Mouse (Mus musculus) brain, embryonic 18.5 days (tissue): ENCODE measurements at regions not wholly inside any gene's neighbourhood (a gene's known extent, or its start where the extent isn't known, plus 50 kb on each side); places are given as distances from the start of the nearest gene placed in this dataset.
"Not testable (repeated sequence)": the region's sequence is repeated elsewhere in the genome, so short reads cannot be mapped to it uniquely, and the experiment has no call there.

Experiments
- DNase-seq: peaks from one replicate; pipeline ENCODE4 v3.0.0-alpha.2; 2012; ENCODE audit warnings: low read depth, low spot score

DNA sequence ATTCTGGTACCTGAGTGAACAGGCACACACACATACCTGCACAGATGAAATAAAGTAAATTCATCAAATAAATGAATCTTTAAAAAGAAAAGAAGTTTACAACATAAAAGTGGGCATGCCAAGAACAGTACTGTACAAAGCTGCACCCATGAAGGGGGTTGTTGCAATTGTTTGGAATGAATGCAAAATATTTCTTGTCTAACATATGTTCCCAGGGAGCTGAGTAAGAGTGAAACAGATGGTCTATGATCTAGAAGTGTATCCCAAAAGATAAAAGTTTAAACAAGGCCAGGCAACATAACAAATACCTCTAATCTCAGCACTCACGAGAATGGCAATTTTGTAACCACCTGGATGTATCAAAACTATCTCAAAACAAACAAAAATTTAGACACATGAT is 1685.5 kb upstream of the Dsel start:
- DNase-seq = no peak

GRCm38 (mm10) chr1:113539981-113540380 is 1675.3 kb upstream of the Dsel start:
- no peak for DNase-seq

- DNase-seq = no peak
Observed at GRCm38 (mm10) chr1:113530553-113530952, 1665.8 kb upstream of the Dsel start.

DNA sequence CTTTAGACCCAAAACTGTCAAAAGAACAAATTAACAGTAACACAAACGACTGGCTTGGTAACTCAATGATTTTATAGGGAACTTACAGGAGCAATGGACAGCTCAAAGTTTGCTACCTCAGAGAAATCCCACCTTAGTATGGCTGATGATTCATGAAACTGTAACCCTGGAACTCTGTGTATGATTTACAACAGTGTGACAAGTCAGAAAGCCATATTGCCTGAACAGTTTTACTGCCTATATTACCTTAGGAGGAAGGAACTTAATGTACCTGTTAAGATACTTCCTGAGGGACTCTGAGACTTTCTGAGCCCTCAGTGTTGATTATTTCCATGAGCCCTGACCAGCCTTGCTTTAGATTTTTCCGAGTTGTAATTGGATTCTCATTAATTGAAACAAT is 1631.3 kb upstream of the Dsel start:
- DNase-seq = no peak

GRCm38 (mm10) chr1:113490243-113491003 is 1625.7 kb upstream of the Dsel start:
- no peak for DNase-seq

DNA sequence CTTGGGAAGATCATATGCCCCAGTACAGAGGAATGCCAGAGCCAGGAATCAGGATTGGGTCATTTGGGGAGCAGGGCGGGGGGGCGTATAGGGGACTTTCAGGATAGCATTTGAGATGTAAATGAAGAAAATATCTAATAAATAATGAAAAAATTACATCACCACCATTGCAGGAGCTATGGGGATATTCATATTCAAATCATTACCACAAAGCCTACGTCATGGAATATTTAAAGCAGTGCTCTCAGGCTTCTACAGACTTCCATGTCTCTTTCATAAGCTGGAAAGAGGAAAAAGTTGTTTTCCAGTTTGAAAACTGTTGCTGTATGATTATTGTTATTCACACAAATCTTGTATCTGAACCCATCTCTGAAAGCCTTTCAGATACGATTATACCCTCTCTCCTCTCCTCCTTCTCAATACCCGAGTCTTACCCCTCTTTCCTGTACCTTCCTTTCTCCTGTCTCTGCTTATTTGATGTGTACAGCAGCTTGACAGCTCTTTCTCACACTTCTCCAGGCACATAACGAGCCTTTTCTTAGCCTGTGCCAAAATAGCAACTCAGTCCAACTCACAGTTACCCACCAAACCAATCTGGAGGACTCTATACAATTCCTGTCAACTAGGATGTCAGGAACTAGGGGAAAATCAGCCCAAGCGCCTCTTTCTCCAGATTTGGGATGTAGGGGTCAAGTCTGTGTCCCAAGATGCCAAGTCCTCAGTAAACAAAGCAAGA is 1592.0 kb upstream of the Dsel start:
- DNase-seq = no peak

DNA sequence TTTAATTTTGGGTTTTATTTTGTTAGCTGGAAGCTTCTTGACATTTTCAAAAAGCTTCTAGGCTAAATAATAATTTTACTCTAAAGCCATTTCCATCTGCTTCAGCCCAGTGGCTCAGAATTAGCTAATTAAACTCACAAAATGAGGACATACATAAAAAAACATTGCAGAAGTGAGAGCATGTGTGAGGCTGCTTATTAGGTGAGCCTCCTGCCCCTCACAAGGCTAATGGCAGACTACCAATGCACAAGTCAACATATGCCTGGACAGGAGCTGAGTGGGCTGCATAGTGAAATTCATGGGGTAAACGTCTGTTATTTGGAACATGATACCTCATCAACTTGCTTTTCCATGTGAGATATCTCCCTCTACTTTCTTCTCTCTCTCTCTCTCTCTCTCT is 1569.0 kb upstream of the Dsel start:
- DNase-seq = no peak

DNA sequence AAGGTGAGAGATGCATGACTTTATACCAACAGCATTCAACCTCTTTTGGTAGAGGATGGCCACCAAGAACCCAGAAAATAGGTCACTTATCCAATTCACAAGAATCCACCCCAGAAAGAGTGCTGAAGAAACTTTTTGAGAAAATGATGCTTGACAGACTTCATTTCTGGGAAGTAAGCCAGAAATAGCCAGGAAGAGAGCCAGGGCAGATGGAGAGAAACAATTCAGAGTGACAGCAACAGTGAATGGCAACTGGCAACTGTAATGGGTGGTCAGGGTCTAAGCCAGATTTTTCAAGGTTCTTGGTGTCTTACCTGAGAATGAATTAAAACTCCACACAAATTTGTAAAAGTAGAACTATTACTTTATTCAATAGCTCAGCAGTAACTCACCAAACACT is 1566.5 kb upstream of the Dsel start:
- no peak for DNase-seq

DNA sequence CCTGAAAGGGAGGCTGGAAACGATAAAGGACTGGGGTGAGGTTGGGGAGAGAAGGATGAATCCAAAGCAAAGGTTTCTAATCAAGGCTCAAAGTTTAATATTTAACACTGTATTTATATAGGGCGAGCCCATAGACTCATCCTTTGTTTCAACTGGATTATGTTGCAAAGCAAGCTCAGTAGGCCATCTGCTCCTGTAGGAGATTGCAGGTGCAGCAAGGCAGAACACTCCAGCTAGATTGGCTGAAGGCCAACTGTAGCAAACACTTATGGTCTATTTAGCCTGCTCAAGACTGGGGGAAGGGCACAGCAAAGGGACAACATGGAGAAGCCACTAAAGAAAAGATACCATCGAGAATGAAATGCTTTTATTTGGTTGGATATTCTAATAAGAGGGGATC is 1548.1 kb upstream of the Dsel start:
- DNase-seq = no peak

GRCm38 (mm10) chr1:113395267-113395824 is 1530.6 kb upstream of the Dsel start:
- DNase-seq = no peak

DNA sequence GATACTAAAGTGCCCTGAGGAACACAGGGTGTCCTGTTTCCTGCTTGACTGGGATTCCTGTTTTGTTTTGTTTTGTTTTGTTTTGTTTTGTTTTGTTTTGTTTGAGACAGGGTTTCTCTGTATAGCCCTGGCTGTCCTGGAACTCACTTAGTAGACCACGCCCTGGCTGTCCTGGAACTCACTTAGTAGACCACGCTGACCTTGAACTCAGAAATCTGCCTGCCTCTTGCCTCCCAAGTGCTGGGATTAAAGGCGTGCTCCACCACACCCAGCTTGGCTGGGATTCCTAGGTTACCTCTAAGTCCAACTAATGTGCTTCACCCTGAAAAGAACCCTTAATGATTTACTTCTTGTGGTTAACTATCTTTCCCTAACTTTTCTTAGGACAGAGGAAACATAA is 1529.6 kb upstream of the Dsel start:
- not testable (repeated sequence) for DNase-seq

DNA sequence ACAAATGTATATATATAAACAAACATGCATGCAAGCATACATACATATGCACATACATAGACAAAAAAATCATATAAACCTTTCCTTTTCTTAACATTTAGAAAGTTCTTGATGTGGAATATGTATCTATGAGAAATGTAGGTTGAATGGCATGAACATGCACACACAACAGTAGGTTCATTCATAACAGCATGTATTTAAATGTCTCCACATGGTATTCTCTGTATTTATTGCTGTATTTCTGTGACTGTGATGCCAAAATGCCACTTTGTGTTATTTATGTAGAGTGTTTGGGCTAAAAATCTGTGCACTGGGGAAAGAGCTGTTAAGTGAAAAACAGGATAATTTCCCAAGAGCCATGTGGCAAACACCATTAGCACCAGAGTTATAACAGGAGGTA is 1528.2 kb upstream of the Dsel start:
- no peak for DNase-seq

DNA sequence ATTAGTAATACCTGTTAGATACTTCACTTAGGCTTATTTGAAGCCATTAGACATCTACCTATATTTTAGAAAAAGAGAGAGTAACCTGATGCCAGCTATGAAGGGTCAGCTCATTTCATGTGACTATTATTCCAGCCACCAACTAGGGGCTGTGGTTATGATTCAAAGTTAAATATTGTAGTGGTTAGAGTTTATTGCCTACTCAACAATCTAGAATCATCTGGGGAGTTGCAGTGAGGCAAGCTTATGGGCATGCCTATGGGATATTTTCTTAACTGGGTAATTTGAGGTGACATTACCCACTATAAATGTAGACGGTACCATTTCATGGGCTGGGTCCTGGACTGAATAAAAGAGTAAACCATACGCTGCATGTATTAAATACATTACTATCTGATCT is 1525.2 kb upstream of the Dsel start:
- DNase-seq = no peak

DNA sequence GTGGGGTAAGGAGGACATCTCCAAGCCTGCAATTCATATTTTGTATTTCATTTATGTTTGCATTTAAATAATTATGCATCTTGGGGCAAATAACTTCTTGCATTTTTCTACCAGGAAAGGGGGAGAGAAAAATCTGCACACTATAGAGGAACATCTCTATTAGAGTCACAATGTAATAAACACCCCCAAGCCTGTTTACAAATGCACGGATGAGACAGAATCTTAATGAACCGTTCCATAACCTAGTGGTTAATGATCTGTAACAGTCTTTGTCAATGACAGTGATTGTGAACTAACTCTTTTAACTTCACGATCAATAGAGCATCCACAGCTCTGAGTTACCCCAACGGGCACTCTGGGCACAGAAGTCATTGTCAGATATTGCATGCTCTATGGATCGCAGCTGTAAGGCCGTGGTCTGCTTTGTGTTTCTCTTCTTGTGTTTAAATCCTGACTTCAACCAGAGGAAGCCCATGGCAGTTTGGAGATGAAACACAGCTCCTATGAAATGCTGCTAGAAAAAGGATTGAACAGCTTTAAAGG is 1520.2 kb upstream of the Dsel start:
- no peak for DNase-seq

DNA sequence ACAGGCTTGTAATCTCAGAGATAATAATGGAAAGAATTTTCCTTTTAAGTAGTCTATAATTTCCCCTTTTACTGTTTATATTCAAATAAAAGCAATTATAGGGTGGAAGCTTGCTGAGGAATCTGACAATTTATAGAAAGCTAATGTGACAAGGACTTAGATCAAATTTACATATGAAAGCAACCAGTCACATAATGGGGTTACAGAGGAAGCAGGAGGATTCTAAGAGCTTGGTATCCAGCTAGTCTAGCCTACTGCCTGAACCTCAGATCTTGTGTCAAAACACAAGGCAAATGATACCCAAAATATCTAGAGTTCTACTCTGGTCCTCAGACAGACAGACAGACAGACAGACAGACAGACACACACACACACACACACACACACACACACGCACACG is 1519.0 kb upstream of the Dsel start:
- DNase-seq = no peak

DNA sequence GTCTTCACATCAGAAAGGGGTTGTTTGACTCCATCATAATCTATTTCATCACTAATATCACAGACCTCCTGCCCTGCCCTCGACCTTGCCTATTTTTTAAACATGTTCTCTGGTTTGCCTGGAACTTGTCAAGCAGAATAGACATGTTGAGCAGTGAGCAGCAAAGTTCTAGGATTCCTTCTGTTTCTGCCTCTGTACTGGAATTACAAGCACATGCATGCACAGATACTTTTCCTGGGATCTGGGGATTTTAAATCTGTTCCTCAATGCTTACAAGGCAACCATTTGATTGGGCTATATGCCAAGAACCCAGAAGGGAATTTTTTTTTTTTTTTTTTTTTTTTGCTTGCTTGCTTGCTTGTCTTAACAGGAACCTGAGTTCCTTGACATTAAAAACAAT is 1508.0 kb upstream of the Dsel start:
- no peak for DNase-seq

DNA sequence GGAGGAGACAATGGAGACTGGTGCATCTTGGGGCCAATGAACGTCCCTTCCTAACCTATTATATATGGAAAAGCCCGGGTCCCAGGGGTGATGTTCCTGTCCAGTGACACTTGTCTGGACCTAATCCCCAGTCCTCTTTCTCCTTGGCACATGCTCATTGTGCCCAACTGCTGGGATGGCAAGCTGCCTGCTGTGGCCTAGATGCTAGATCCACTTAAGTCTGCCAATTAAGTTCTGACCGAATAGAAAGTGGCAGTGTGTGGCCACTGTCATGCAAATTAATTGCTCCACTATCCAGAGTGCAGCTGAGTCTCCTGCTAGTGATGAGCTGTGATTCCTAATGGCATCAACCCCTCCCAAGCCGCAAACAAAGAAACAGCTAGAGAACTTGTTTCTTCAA is 1493.5 kb upstream of the Dsel start:
- DNase-seq = peak; percentile 22

DNA sequence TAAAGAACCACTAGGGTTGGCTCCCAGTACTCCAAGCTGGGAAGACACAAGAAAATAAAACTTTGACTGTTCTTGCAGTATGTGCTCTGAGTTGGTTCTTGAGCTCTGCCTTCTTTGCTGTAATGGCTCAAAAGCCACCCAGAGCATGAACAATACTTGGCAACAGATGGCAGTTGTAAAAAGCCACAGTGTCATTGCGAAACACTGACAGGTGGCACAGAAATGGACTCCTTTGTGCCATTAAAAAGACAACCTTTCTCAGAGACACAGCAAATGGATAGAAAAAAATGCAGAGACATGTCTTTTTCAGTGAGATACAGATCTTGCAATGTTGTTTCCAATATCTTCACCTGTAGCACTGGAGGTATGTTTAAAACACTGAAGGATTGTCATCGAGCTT is 1443.3 kb upstream of the Dsel start:
- no peak for DNase-seq

- DNase-seq = no peak
Observed at GRCm38 (mm10) chr1:113297807-113298206, 1433.1 kb upstream of the Dsel start.

- DNase-seq = no peak
Observed at GRCm38 (mm10) chr1:113288242-113288641, 1423.5 kb upstream of the Dsel start.

GRCm38 (mm10) chr1:113284122-113284521 is 1419.4 kb upstream of the Dsel start:
- DNase-seq = no peak

GRCm38 (mm10) chr1:113259421-113259820 is 1394.7 kb upstream of the Dsel start:
- DNase-seq = no peak

DNA sequence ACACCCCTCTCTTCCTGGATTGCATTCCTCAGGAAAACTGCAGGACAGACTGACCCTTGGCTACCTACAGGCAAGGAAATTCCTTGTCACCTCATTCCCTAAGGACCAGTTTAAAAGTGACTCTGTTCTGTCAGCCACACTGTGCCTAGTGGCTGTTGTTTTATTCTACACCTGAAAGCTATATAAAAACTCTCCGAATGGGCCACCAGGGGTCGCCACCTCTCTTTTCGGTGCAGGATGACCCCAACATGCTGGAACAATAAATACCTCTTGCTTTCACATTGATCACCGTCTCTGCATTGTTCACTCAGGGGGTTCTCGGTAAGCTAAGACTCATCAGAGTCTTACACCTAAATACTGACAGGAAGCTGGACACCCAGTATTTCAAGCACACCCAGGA is 1382.6 kb upstream of the Dsel start:
- no peak for DNase-seq
